Mouse (Mus musculus) liver, embryonic 14.5 days (tissue): ENCODE results near the gene Drp2. TPM values are rescaled to one million over a fixed set of nuclear protein-coding genes. Genes with fewer than 3 reads are reported as not detected.

ENCODE experiments used
- ATAC-seq: fragments of 200-750 bp; cut with Nextera tagmentation; 2 replicates; pipeline ENCODE4 v1.8.0; 2017; ENCODE audit warnings: moderate number of reproducible peaks, mild to moderate bottlenecking, moderate library complexity; ENCODE audit not compliant: insufficient read depth
- DNase-seq, 3 experiments: peaks; one replicate each; pipeline ENCODE4 v3.0.0-alpha.2; 2012 to 2013; ENCODE audit warnings: low read depth in 3 of 3, low spot score in 3 of 3
- H3K27ac ChIP-seq: fragments of 300-500 bp; sonication (generic); 2 replicates; pipeline ENCODE4 v1.5.1; 2014; ENCODE audit warnings: moderate library complexity, mild to moderate bottlenecking, control low read depth, inconsistent platforms
- H3K27me3 ChIP-seq: fragments of 300-500 bp; sonication (generic); 2 replicates; pipeline ENCODE4 v1.6.1; 2014; ENCODE audit warnings: mild to moderate bottlenecking, low read length, moderate library complexity; ENCODE audit not compliant: control insufficient read depth, insufficient read depth
- H3K36me3 ChIP-seq: fragments of 300-500 bp; sonication (generic); replicated peaks from 2 replicates; pipeline ENCODE4 v1.6.1; 2014; ENCODE audit warnings: low read depth; ENCODE audit not compliant: control insufficient read depth, insufficient read depth
- H3K4me1 ChIP-seq, 2 experiments: fragments of 200-500 bp in 1 of 2; fragments of 300-500 bp in 1 of 2; sonication (generic) in 1 of 2; replicated peaks; 2 replicates each; pipeline ENCODE4 v1.6.1; 2012 to 2014; ENCODE audit warnings: antibody characterized with exemption in 1 of 2, inconsistent platforms in 1 of 2, low read length in 1 of 2; ENCODE audit not compliant: control insufficient read depth in 2 of 2, insufficient read depth in 2 of 2
- H3K4me2 ChIP-seq: fragments of 300-500 bp; sonication (generic); 2 replicates; pipeline ENCODE4 v1.6.1; 2014; ENCODE audit warnings: low read depth, mild to moderate bottlenecking, control low read depth, moderate library complexity
- H3K4me3 ChIP-seq, 2 experiments: fragments of 200-500 bp in 1 of 2; fragments of 300-500 bp in 1 of 2; sonication (generic) in 1 of 2; 2 replicates each; pipeline ENCODE4 v1.5.1; 2012 to 2014; ENCODE audit warnings: low read depth in 2 of 2, low read length in 2 of 2, mild to moderate bottlenecking in 2 of 2, control low read depth in 1 of 2, inconsistent platforms in 1 of 2, moderate library complexity in 1 of 2; ENCODE audit not compliant: insufficient read depth in 1 of 2
- H3K9ac ChIP-seq: fragments of 300-500 bp; sonication (generic); replicated peaks from 2 replicates; pipeline ENCODE4 v1.6.1; 2014; ENCODE audit warnings: mild to moderate bottlenecking, control low read depth, moderate library complexity
- H3K9me3 ChIP-seq: fragments of 300-500 bp; sonication (generic); 2 replicates; pipeline ENCODE4 v1.6.1; 2016; ENCODE audit warnings: low read length, mixed read lengths; ENCODE audit not compliant: control insufficient read depth
- CTCF ChIP-seq: IDR thresholded peaks from 2 replicates; pipeline ENCODE4 v1.5.1; 2016; ENCODE audit warnings: antibody characterized with exemption, low read depth, control low read depth
- EP300 ChIP-seq: IDR thresholded peaks from 2 replicates; pipeline ENCODE4 v1.6.1; 2016; ENCODE audit warnings: antibody characterized with exemption, low read depth
- WGBS: fragments of 180-500 bp; shearing (Covaris S2); extraction: QIAGEN DNeasy Blood & Tissue Kit; methylation state at CpG from one replicate; pipeline ENCODE4 v1.1.7; 2014; ENCODE audit not compliant: insufficient replicate concordance; 5-methylcytosine and 5-hydroxymethylcytosine counted together
- polyA plus RNA-seq, 2 experiments: library from polyadenylated mRNA; depleted of rRNA in 1 of 2; stranded (reverse) in 1 of 2; unstranded in 1 of 2; fragments of >200 nt; fragmentation: Nextera tagmentation in 1 of 2; extraction: Ambion mirVana in 1 of 2; gene quantifications; 2 replicates each; pipeline versions ENCODE4 v1.2.1 to v1.2.3; 2012 to 2014

Drp2 gene
- polyA plus RNA-seq, 2 experiments: 0.05 to 0.42 TPM

DNA sequence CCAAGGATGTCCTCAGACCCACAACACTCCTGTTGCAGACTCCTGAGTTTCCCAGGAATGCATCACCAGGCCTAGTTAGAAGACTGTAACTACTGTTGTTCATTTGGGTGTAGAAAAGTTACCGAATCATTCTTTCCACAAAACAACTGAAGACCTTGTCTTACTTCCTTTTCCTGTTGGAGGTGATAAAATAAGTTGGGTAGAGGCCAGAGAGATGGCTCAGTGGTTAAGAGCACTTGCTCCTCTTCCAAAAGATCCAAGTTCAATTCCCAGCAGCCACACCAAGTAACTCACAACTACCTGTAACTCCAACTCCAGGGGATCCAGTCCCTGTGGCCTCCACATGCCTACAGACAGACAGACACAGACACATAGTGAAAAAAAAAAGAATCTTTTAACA is 7.7 kb downstream of the Drp2 start:
- no peak overlapping the region for H3K27ac ChIP-seq
- no peaks in the 10 kb centered on the region for H3K9me3 ChIP-seq
- TF ChIP-seq CTCF (no peak), EP300 (no peak)
- H3K27me3 ChIP-seq: no peaks in the 10 kb centered on the region
- no peak overlapping the region for H3K4me2 ChIP-seq
- ATAC-seq: no peak
- DNase-seq: no peak
- H3K9ac ChIP-seq: no peak overlapping the region
- H3K36me3 ChIP-seq: no peaks in the 10 kb centered on the region
- H3K4me3 ChIP-seq: no peak overlapping the region
- no peaks in the 10 kb centered on the region for H3K4me1 ChIP-seq
- 35% methylated on average over 1 of the region's 1 CpGs for WGBS

DNA sequence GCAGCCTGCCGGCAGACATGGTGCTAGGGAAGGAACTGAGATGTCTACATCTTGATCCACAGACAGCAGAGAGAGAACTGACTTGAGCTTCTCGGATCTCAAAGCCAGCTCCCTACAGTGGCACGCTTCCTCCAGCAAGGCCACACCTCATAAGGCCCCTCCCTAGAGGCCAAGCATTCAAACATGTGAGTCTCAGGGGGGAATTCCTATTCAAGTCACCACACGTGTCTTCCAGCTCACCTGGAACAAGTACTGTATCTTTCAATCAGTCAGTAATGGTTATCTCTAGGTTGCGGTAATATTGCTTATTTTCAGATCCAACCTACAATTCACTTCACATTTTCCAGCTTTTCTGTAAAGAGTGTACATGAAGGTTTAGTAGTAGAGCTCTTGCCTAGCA is 15.7 kb downstream of the Drp2 start:
- Histone ChIP-seq H3K9ac (no peak overlapping the region), H3K27ac (no peak overlapping the region), H3K4me2 (no peak overlapping the region), H3K27me3 (no peaks in the 10 kb centered on the region), H3K36me3 (no peaks in the 10 kb centered on the region), H3K9me3 (no peaks in the 10 kb centered on the region), H3K4me1 (no peaks in the 10 kb centered on the region), H3K4me3 (no peak overlapping the region)
- no peak for ATAC-seq
- no peak for DNase-seq
- TF ChIP-seq CTCF: no peak
- no peak for TF ChIP-seq EP300
- 55% methylated on average over 5 of the region's 5 CpGs for WGBS

DNA sequence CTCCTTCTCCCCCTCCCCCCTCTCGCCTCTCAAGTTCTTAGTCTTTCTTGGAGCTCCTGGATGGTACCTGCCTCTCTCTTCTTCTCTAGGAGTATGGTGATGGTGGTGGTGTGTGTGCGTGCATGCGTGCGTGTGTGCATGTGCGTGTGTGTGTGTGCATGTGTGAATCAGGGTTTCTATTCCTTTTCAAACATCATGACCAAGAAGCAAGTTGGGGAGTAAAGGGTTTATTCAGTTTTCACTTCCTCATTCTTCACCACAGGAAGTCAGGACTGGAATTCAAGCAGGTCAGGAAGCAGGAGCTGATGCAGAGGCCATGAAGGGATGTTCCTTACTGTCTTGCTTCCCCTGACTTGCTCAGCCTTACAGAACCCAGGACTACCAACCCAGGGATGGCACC is 19.9 kb downstream of the Drp2 start:
- Histone ChIP-seq H3K9me3 (no peaks in the 10 kb centered on the region), H3K27me3 (no peaks in the 10 kb centered on the region), H3K27ac (no peak overlapping the region), H3K36me3 (no peaks in the 10 kb centered on the region), H3K4me3 (no peak overlapping the region), H3K4me2 (no peak overlapping the region), H3K4me1 (no peaks in the 10 kb centered on the region), H3K9ac (no peak overlapping the region)
- no peak for ATAC-seq
- no peak for DNase-seq
- TF ChIP-seq CTCF: no peak
- no peak for TF ChIP-seq EP300
- WGBS: 60% methylated on average over 5 of the region's 5 CpGs

DNA sequence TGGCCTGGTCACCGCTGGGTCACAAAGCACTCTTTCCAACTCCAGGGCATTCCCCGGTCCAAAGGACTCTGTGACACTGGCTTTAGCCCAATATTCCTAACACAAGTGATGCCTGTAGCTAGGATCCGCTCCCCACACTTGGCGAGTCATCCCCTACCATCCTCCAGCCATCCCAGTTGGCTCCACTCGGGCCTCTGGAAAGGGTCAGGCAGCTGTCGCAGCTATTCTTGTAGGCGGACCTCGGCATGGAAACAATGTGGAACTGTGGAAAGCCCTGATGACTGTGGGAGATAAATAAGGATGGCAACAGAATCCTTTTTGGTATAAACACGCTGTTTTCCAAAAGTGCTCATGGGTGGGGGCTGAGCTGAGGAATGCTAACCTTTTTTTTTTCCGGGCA is 21.4 kb downstream of the Drp2 start:
- TF ChIP-seq CTCF: no peak
- no peak for TF ChIP-seq EP300
- H3K9ac ChIP-seq: no peak overlapping the region
- no peaks in the 10 kb centered on the region for H3K27me3 ChIP-seq
- no peak for ATAC-seq
- H3K4me3 ChIP-seq: no peak overlapping the region
- no peak for DNase-seq
- no peak overlapping the region for H3K27ac ChIP-seq
- no peaks in the 10 kb centered on the region for H3K4me1 ChIP-seq
- no peaks in the 10 kb centered on the region for H3K9me3 ChIP-seq
- 78% methylated on average over 10 of the region's 10 CpGs for WGBS
- H3K4me2 ChIP-seq: no peak overlapping the region
- H3K36me3 ChIP-seq: no peaks in the 10 kb centered on the region

DNA sequence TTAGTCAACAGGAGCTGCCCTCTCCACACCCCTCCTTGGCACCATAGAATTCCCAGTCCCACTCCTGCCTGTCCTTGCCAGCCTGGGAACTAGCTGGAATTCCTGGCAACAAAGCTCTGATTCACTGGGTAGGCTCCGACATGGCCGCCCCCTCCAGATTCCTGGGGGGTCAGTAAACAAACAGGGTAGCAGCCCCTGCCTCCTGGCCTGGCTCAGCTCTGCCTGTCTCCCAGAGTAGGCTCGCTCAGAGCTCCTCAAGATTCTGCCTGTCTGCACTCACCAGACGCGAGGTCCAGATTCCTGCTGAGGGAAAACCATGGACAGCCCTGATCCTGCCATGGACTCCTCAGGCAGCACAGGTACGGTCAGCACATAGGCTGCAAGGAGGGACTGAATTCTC is 22.5 kb downstream of the Drp2 start:
- Histone ChIP-seq H3K27ac (no peak overlapping the region), H3K4me1 (no peaks in the 10 kb centered on the region), H3K36me3 (no peaks in the 10 kb centered on the region), H3K9me3 (no peaks in the 10 kb centered on the region), H3K9ac (no peak overlapping the region), H3K4me2 (no peak overlapping the region), H3K27me3 (no peaks in the 10 kb centered on the region), H3K4me3 (no peak overlapping the region)
- ATAC-seq (no peak), DNase-seq (no peak)
- 60% methylated on average over 6 of the region's 6 CpGs for WGBS
- TF ChIP-seq EP300 (no peak), CTCF (no peak)

DNA sequence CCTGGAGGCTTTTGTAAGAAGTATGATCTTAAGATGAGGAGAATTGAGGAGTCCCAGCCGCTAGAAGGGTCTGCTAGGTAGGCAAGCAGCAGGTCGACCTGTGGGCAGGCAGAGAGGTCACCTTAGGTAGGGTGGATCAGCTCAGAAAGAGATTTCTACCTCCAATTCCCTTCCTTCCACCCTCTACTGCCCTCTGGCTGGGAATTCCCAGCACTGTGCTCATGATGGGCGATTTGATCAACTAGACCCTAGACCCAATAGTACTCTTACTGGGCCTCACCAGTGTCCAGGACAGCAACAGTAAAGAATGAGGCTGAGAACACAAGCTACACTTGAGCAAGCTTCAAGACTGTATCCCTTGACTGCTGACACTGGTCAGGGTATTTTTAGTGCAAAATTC is 23.0 kb downstream of the Drp2 start:
- Histone ChIP-seq H3K4me1 (no peaks in the 10 kb centered on the region), H3K9ac (no peak overlapping the region), H3K4me2 (no peak overlapping the region), H3K27ac (no peak overlapping the region), H3K4me3 (no peak overlapping the region), H3K9me3 (no peaks in the 10 kb centered on the region), H3K27me3 (no peaks in the 10 kb centered on the region), H3K36me3 (no peaks in the 10 kb centered on the region)
- 39% methylated on average over 3 of the region's 3 CpGs for WGBS
- no peak for TF ChIP-seq CTCF
- no peak for TF ChIP-seq EP300
- ATAC-seq (no peak), DNase-seq (no peak)
